Mouse (Mus musculus) liver, postnatal 0 days (tissue): ENCODE results near the gene Tcf7l2. TPM values are rescaled to one million over a fixed set of nuclear protein-coding genes. Genes with fewer than 3 reads are reported as not detected.

Experiments
- ATAC-seq: fragments of 200-750 bp; cut with Nextera tagmentation; 2 replicates; pipeline ENCODE4 v1.8.0; 2017; ENCODE audit warnings: mild to moderate bottlenecking, moderate library complexity
- DNase-seq: peaks from one replicate; pipeline ENCODE4 v3.0.0-alpha.2; 2016
- H3K27ac ChIP-seq: fragments of 300-500 bp; sonication (generic); 2 replicates; pipeline ENCODE4 v1.5.1; 2014; ENCODE audit warnings: antibody characterized with exemption, moderate library complexity, mild to moderate bottlenecking, low read depth
- H3K27me3 ChIP-seq: fragments of 300-500 bp; sonication (generic); 2 replicates; pipeline ENCODE4 v1.6.1; 2014; ENCODE audit warnings: low read length, control low read depth, mixed read lengths; ENCODE audit not compliant: insufficient read depth
- H3K36me3 ChIP-seq: fragments of 300-500 bp; sonication (generic); replicated peaks from 2 replicates; pipeline ENCODE4 v1.6.1; 2014; ENCODE audit warnings: mild to moderate bottlenecking, control low read depth, low read length, moderate library complexity, mixed read lengths; ENCODE audit not compliant: insufficient read depth
- H3K4me1 ChIP-seq: fragments of 300-500 bp; sonication (generic); 2 replicates; pipeline ENCODE4 v1.6.1; 2014; ENCODE audit warnings: antibody characterized with exemption, mild to moderate bottlenecking, control low read depth; ENCODE audit not compliant: insufficient read depth
- H3K4me2 ChIP-seq: fragments of 300-500 bp; sonication (generic); 2 replicates; pipeline ENCODE4 v1.6.1; 2014; ENCODE audit warnings: low read depth, mild to moderate bottlenecking, low read length, moderate library complexity, mixed read lengths
- H3K4me3 ChIP-seq: fragments of 300-500 bp; sonication (generic); 2 replicates; pipeline ENCODE4 v1.5.1; 2014; ENCODE audit warnings: low read depth, low read length
- H3K9ac ChIP-seq: fragments of 300-500 bp; sonication (generic); replicated peaks from 2 replicates; pipeline ENCODE4 v1.6.1; 2014; ENCODE audit warnings: mild to moderate bottlenecking, moderate library complexity
- H3K9me3 ChIP-seq: fragments of 300-500 bp; sonication (generic); 2 replicates; pipeline ENCODE4 v1.6.1; 2016; ENCODE audit warnings: mild to moderate bottlenecking, control low read depth, low read length, mixed read lengths
- CTCF ChIP-seq: sonication (generic); IDR thresholded peaks from 2 replicates; pipeline ENCODE4 v1.5.1; 2016; ENCODE audit warnings: antibody characterized with exemption, low read depth
- EP300 ChIP-seq: IDR thresholded peaks from 2 replicates; pipeline ENCODE4 v1.6.1; 2016; ENCODE audit warnings: antibody characterized with exemption, low read depth, mild to moderate bottlenecking
- WGBS: fragments of 180-500 bp; shearing (Covaris S2); extraction: QIAGEN DNeasy Blood & Tissue Kit; methylation state at CpG from one replicate; pipeline ENCODE4 v1.1.7; 2014; ENCODE audit not compliant: insufficient replicate concordance; 5-methylcytosine and 5-hydroxymethylcytosine counted together
- polyA plus RNA-seq: library from polyadenylated mRNA; unstranded; fragments of >200 nt; fragmentation: Nextera tagmentation; extraction: Ambion mirVana; gene quantifications from 2 replicates; pipeline ENCODE4 v1.2.1, GENCODE M21; 2015

Tcf7l2 gene
- polyA plus RNA-seq, 1 experiment from 2014 or later = 21.6 TPM

DNA sequence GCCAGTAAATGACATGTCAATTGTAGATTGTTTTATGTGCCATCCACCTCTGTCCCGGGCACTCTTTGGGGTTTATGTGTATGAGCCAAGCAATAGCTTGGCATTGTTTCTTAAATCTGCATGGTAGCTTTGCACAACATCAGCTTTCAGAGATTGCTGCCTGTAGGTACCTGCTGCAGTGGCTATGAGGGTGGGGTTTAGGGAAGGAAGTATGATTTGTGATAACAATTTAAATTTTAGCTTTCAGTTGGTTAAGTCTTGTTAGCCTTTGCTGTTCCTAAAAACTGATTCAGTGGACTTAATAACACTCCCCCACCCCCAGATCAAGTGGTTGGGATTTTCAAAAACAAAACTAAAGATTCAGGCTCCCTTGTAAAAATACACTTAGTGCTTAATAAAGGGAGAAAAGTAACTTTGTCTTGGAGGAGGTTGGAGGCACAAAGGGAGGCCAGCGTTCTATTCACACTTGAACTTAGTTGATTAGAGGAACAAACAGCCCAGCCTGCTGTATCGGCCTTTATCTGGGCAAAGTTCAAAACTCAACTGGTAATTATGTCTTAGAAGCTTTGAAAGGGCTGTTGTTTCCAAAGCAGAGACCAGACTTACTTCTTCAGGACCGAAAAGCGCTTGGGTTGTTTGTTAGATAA lies 96.9 kb downstream of the Tcf7l2 start:
- Histone ChIP-seq H3K27me3 (no peaks in the 10 kb centered on the region), H3K36me3 (no peaks in the 10 kb centered on the region), H3K4me3 (no peak overlapping the region), H3K4me1 (peaks cover 27% of the 10 kb centered on the region), H3K9me3 (no peaks in the 10 kb centered on the region), H3K4me2 (no peak overlapping the region), H3K27ac (peak overlapping the region; percentile 67), H3K9ac (no peak overlapping the region)
- DNase-seq = no peak
- TF ChIP-seq CTCF (no peak), EP300 (no peak)
- WGBS = 39% methylated on average over 5 of the region's 5 CpGs
- no peak for ATAC-seq

DNA sequence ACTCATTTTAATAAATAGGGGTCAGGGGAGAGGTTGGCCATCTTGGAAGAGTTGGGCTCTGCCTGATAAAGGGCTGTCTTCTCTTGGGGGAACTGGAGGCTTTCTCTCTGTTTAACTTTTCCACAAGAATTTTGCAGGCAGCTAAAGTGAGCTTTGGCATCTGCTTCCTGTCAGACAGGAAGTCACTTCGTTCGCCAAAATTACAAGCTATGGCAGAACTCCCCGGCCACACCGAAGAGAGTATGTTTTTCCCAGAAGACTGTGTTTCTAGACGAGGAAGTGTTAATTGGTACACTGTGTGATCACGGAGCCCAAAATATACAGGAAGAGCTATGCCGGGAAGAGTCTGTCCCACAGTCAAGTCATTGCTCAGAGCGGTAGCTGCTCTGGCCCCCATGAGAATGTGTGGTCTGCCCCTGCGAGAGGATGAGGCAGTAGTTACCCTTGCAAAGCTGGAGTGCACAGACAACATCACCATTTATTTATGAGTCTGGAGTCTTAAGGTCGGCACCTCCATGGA lies 97.5 kb downstream of the Tcf7l2 start:
- WGBS = 27% methylated on average over 10 of the region's 10 CpGs
- H3K9ac ChIP-seq = no peak overlapping the region
- no peaks in the 10 kb centered on the region for H3K9me3 ChIP-seq
- H3K4me3 ChIP-seq = no peak overlapping the region
- peaks cover 27% of the 10 kb centered on the region for H3K4me1 ChIP-seq
- H3K4me2 ChIP-seq = 0 out of 2 replicates have a peak overlapping the region, but pooled peaks have one; percentile 7
- no peaks in the 10 kb centered on the region for H3K27me3 ChIP-seq
- H3K27ac ChIP-seq = peak overlapping the region; percentile 67
- no peaks in the 10 kb centered on the region for H3K36me3 ChIP-seq
- no peak for DNase-seq
- no peak for ATAC-seq
- no peak for TF ChIP-seq CTCF
- TF ChIP-seq EP300 = no peak

DNA sequence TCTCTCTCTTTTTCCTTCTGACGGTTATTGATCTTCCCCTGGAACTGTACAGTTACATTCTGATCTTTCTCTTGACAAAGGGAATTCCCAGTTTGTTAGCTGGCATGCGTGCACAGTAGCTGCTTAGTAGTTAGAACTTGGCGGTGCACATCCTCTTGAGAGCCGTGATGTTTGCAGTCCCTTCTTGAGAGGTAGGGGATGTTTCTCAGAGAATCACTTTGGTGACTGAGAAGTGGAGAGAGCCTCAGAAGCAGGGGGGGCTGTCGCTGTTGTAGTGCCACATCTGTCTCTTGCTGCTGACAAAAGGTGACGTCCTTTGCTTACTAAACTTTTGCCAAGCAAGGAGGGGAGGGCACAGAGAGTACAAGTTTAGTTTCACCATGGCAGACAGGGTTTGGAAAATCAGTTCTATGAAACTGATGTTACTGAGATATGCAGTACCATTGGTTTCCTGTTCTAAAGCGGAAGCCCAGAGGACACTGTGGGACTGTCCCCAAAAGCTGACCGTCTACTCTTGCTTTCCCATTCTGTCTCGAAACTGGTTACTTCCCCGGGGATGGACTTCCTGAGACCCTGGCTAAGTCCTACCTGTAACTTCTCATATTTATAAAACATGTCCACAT lies 99.0 kb downstream of the Tcf7l2 start:
- H3K27ac ChIP-seq = no peak overlapping the region
- H3K4me3 ChIP-seq = no peak overlapping the region
- 70% methylated on average over 10 of the region's 10 CpGs for WGBS
- peaks cover 27% of the 10 kb centered on the region for H3K4me1 ChIP-seq
- H3K36me3 ChIP-seq = no peaks in the 10 kb centered on the region
- H3K27me3 ChIP-seq = no peaks in the 10 kb centered on the region
- TF ChIP-seq EP300 (no peak), CTCF (no peak)
- no peak overlapping the region for H3K4me2 ChIP-seq
- no peak overlapping the region for H3K9ac ChIP-seq
- ATAC-seq = no peak
- no peaks in the 10 kb centered on the region for H3K9me3 ChIP-seq
- no peak for DNase-seq

DNA sequence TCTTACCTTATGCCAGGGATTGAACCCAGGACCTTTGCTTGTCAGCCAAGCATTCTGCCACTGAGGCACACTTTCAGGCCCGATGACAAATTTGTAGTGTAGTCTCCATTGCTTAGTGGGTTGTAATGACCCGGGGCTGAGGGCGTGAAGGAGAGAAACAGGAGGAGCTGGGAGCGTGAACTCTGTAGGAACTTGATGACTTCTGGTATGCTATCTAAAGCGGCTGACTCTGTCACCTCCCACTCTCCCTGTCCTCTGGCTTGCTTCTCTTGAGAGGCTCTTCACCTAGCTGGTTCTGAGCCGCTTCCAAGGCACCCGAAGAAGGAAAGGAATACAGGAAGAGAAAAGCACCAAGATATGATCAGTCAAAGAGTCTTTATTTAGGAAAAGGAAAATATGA lies 100.4 kb downstream of the Tcf7l2 start:
- no peak overlapping the region for H3K27ac ChIP-seq
- no peak overlapping the region for H3K4me2 ChIP-seq
- no peaks in the 10 kb centered on the region for H3K27me3 ChIP-seq
- no peaks in the 10 kb centered on the region for H3K9me3 ChIP-seq
- 60% methylated on average over 7 of the region's 7 CpGs for WGBS
- no peak overlapping the region for H3K9ac ChIP-seq
- no peak for ATAC-seq
- TF ChIP-seq CTCF (no peak), EP300 (no peak)
- H3K36me3 ChIP-seq = no peaks in the 10 kb centered on the region
- peaks cover 34% of the 10 kb centered on the region for H3K4me1 ChIP-seq
- no peak overlapping the region for H3K4me3 ChIP-seq
- DNase-seq = no peak

DNA sequence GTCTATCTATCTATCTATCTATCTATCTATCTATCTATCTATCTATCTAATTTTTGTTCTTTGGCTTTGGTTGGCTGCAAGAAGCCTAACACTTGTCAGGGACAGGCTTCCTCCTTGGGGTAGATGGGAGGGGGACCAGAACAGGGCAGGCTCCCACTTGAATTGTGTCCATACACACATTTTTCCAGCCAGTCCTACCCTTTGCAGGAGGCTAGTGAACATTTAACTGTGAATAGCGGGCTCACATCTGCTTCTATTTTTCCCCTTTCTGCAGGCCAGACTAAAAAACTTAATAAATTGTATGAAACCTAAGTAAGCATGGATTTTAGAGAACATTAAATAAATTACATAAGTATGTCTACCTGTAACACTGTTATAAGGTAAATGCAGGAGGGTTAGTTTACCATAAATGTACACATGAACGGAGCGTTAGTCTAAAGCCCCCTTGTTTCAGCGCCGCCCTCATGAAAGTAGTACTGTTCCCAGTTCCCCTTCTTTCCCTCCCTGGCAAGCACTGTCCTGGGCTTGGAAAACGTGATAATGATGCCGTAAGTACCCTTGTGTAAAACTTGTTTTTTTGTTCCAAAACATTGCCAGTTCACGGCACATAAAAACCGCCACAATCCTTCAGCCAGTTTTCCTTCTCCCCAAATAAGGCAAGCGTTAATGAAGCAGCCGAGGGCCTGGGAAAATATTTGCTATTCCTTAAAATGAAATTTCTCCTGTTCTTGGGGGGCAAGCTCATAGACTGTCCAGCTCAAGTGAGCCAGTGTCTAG lies 101.7 kb downstream of the Tcf7l2 start:
- TF ChIP-seq EP300 (no peak), CTCF (no peak)
- Histone ChIP-seq H3K27ac (no peak overlapping the region), H3K4me2 (no peak overlapping the region), H3K9ac (no peak overlapping the region), H3K4me3 (no peak overlapping the region), H3K27me3 (no peaks in the 10 kb centered on the region), H3K4me1 (peaks cover 29% of the 10 kb centered on the region), H3K36me3 (no peaks in the 10 kb centered on the region), H3K9me3 (no peaks in the 10 kb centered on the region)
- no peak for DNase-seq
- no peak for ATAC-seq
- 86% methylated on average over 11 of the region's 11 CpGs for WGBS

DNA sequence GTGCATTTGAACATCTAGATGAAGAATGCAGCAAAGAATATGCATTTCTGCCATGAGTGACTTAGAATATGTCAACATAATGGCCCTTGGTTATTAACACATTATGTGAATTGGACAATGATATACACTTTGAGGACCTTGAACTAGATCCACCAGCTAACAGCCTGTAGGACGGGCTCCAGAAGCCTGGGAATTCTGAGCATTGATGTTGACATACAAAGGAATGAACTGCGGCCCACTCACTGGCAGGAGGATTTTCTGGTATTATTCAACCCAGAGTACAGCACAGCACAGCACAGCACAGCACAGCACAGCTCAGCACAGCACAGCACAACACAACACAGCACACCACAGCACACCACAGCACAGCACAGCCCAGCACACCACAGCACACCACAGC lies 104.1 kb downstream of the Tcf7l2 start:
- no peak for DNase-seq
- H3K4me3 ChIP-seq = no peak overlapping the region
- H3K9me3 ChIP-seq = no peaks in the 10 kb centered on the region
- H3K9ac ChIP-seq = no peak overlapping the region
- WGBS = 61% methylated on average over 2 of the region's 2 CpGs
- H3K4me2 ChIP-seq = no peak overlapping the region
- TF ChIP-seq EP300 = no peak
- no peak for TF ChIP-seq CTCF
- H3K4me1 ChIP-seq = peaks cover 11% of the 10 kb centered on the region
- ATAC-seq = no peak
- no peak overlapping the region for H3K27ac ChIP-seq
- H3K27me3 ChIP-seq = no peaks in the 10 kb centered on the region
- no peaks in the 10 kb centered on the region for H3K36me3 ChIP-seq
